Mouse (Mus musculus) neural tube, embryonic 13.5 days (tissue): ENCODE measurements at regions not wholly inside any gene's neighbourhood (a gene's known extent, or its start where the extent isn't known, plus 50 kb on each side); places are given as distances from the start of the nearest gene placed in this dataset.
A peak's percentile ranks its signal among the peaks of the same experiment; 100 is the strongest.

ENCODE experiments used
- ATAC-seq: fragments of 200-750 bp; cut with Nextera tagmentation; 2 replicates; pipeline ENCODE4 v1.8.0; 2017; ENCODE audit warnings: low read depth, mild to moderate bottlenecking, moderate TSS enrichment, moderate library complexity
- H3K27ac ChIP-seq: fragments of 300-500 bp; sonication (generic); replicated peaks from 2 replicates; pipeline ENCODE4 v1.5.1; 2015; ENCODE audit warnings: moderate library complexity, mild to moderate bottlenecking, inconsistent platforms
- H3K27me3 ChIP-seq: fragments of 300-500 bp; sonication (generic); 2 replicates; pipeline ENCODE4 v1.6.1; 2015; ENCODE audit warnings: mild to moderate bottlenecking, inconsistent platforms
- H3K36me3 ChIP-seq: fragments of 300-500 bp; sonication (generic); 2 replicates; pipeline ENCODE4 v1.6.1; 2015; ENCODE audit warnings: mild to moderate bottlenecking, inconsistent platforms
- H3K4me1 ChIP-seq: fragments of 300-500 bp; sonication (generic); replicated peaks from 2 replicates; pipeline ENCODE4 v1.6.1; 2015; ENCODE audit warnings: inconsistent platforms
- H3K4me2 ChIP-seq: fragments of 300-500 bp; sonication (generic); 2 replicates; pipeline ENCODE4 v1.6.1; 2015; ENCODE audit warnings: inconsistent platforms, mild to moderate bottlenecking, moderate library complexity
- H3K4me3 ChIP-seq: fragments of 300-500 bp; sonication (generic); 2 replicates; pipeline ENCODE4 v1.5.1; 2015; ENCODE audit warnings: mild to moderate bottlenecking, inconsistent platforms
- H3K9ac ChIP-seq: fragments of 300-500 bp; sonication (generic); 2 replicates; pipeline ENCODE4 v1.6.1; 2015; ENCODE audit warnings: moderate library complexity, mild to moderate bottlenecking, inconsistent platforms
- H3K9me3 ChIP-seq: fragments of 300-500 bp; sonication (generic); 2 replicates; pipeline ENCODE4 v1.6.1; 2016; ENCODE audit warnings: inconsistent platforms
- WGBS: fragments of 180-500 bp; shearing (Covaris S2); methylation state at CpG from one replicate; pipeline ENCODE4 v1.1.7; 2015; 5-methylcytosine and 5-hydroxymethylcytosine counted together

GRCm38 (mm10) chr1:137846857-137847256, 328.7 kb downstream of the Ptprc start:
- H3K4me2 ChIP-seq, result no peak overlapping the region
- H3K36me3 ChIP-seq, result no peaks in the 10 kb centered on the region
- H3K27ac ChIP-seq, result no peak overlapping the region
- H3K27me3 ChIP-seq, result no peaks in the 10 kb centered on the region
- no peak overlapping the region for H3K4me3 ChIP-seq
- no peaks in the 10 kb centered on the region for H3K9me3 ChIP-seq
- WGBS, result 56% methylated on average over 1 of the region's 1 CpGs
- no peaks in the 10 kb centered on the region for H3K4me1 ChIP-seq
- no peak overlapping the region for H3K9ac ChIP-seq
- no peak for ATAC-seq

GRCm38 (mm10) chr1:137840531-137840930, 335.0 kb downstream of the Ptprc start:
- no peak for ATAC-seq
- Histone ChIP-seq H3K4me3 (no peak overlapping the region), H3K9me3 (no peaks in the 10 kb centered on the region), H3K27ac (no peak overlapping the region), H3K9ac (no peak overlapping the region), H3K36me3 (no peaks in the 10 kb centered on the region), H3K4me2 (no peak overlapping the region), H3K27me3 (no peaks in the 10 kb centered on the region), H3K4me1 (peaks cover 11% of the 10 kb centered on the region)

DNA sequence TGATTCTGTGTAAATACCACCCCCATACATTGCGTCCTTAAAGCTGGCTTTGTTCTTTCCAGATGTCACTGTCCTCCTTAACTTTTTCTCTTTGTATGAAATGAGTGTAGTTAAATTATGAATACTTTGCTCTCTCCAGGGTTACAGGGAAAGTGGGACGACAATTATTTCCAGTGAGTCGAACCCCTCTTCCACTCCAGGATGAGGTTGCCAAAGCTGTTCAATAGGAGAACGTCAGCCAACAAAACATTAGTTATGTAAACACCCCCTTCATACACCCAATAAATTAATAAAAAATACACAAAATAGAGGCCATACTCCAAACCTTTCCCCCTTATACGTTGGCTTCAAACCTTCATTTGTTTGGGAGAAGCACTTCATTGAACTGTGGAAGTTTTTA, 335.8 kb downstream of the Ptprc start:
- Histone ChIP-seq H3K27me3 (no peaks in the 10 kb centered on the region), H3K4me3 (no peak overlapping the region), H3K9me3 (no peaks in the 10 kb centered on the region), H3K9ac (no peak overlapping the region), H3K27ac (no peak overlapping the region), H3K36me3 (no peaks in the 10 kb centered on the region), H3K4me2 (no peak overlapping the region), H3K4me1 (peaks cover 11% of the 10 kb centered on the region)
- no peak for ATAC-seq
- WGBS, result 33% methylated on average over 5 of the region's 5 CpGs

DNA sequence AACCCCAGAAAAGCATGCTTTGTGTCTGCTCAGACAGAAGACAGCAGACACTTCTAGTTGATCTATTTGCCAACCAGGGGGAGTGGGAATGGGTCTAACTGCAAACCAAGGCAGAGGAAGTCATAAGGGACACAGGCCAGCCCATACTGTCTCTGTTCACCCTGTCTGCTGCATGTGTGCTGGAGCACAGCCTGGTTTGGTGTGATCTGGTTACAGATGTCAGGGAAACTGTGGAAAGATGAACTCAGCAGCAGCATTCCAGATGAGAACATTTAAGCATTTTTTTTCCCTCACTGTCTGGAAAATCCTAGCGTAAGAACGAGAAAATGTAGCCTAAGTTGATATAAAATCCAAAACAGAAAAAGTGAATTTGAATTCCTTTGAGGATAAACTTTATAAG, 336.2 kb downstream of the Ptprc start:
- WGBS, result 62% methylated on average over 2 of the region's 2 CpGs
- no peaks in the 10 kb centered on the region for H3K27me3 ChIP-seq
- no peaks in the 10 kb centered on the region for H3K36me3 ChIP-seq
- peaks cover 11% of the 10 kb centered on the region for H3K4me1 ChIP-seq
- ATAC-seq, result no peak
- no peak overlapping the region for H3K27ac ChIP-seq
- H3K4me3 ChIP-seq, result no peak overlapping the region
- H3K4me2 ChIP-seq, result no peak overlapping the region
- no peaks in the 10 kb centered on the region for H3K9me3 ChIP-seq
- H3K9ac ChIP-seq, result no peak overlapping the region

GRCm38 (mm10) chr1:137838357-137838756, 337.2 kb downstream of the Ptprc start:
- no peak overlapping the region for H3K9ac ChIP-seq
- no peak overlapping the region for H3K27ac ChIP-seq
- H3K9me3 ChIP-seq, result no peaks in the 10 kb centered on the region
- H3K27me3 ChIP-seq, result no peaks in the 10 kb centered on the region
- H3K4me2 ChIP-seq, result 0 out of 2 replicates have a peak overlapping the region, but pooled peaks have one; percentile 13
- 19% methylated on average over 8 of the region's 8 CpGs for WGBS
- no peaks in the 10 kb centered on the region for H3K36me3 ChIP-seq
- peaks cover 11% of the 10 kb centered on the region for H3K4me1 ChIP-seq
- no peak overlapping the region for H3K4me3 ChIP-seq
- no peak for ATAC-seq

- no peak overlapping the region for H3K4me3 ChIP-seq
- H3K27me3 ChIP-seq, result no peaks in the 10 kb centered on the region
- H3K9ac ChIP-seq, result no peak overlapping the region
- H3K9me3 ChIP-seq, result no peaks in the 10 kb centered on the region
- peaks cover 5% of the 10 kb centered on the region for H3K4me1 ChIP-seq
- no peak overlapping the region for H3K27ac ChIP-seq
- WGBS, result 76% methylated on average over 3 of the region's 3 CpGs
- no peak for ATAC-seq
- no peaks in the 10 kb centered on the region for H3K36me3 ChIP-seq
- no peak overlapping the region for H3K4me2 ChIP-seq
Measured at GRCm38 (mm10) chr1:137833535-137833934, 342.0 kb downstream of the Ptprc start.

- H3K4me1 ChIP-seq, result no peaks in the 10 kb centered on the region
- H3K9me3 ChIP-seq, result no peaks in the 10 kb centered on the region
- H3K9ac ChIP-seq, result no peak overlapping the region
- no peak overlapping the region for H3K4me3 ChIP-seq
- H3K4me2 ChIP-seq, result no peak overlapping the region
- H3K36me3 ChIP-seq, result no peaks in the 10 kb centered on the region
- 85% methylated on average over 4 of the region's 4 CpGs for WGBS
- no peak overlapping the region for H3K27ac ChIP-seq
- no peak for ATAC-seq
- H3K27me3 ChIP-seq, result no peaks in the 10 kb centered on the region
Measured at GRCm38 (mm10) chr1:137831284-137831683, 344.2 kb downstream of the Ptprc start.

DNA sequence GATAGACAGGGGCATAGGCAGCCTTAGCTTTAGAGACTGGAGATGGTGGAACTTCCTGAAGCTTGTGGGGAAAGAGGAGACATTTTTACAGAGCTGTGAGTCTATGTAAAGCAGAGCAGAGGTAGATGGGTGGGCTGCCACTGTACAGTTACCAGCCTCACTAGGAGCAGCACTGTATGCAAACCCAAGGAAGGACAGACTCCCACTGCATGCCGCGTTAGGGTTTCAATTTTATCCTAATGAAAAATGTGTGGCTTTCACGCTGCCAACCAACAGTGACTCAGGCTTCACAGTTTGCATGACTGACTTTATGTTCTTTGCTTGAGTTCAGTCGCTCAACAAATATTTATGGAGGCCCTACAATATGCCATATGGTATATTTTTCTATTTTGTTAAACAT, 348.1 kb downstream of the Ptprc start:
- no peak overlapping the region for H3K4me2 ChIP-seq
- no peaks in the 10 kb centered on the region for H3K27me3 ChIP-seq
- H3K4me3 ChIP-seq, result no peak overlapping the region
- no peaks in the 10 kb centered on the region for H3K36me3 ChIP-seq
- no peak for ATAC-seq
- WGBS, result 81% methylated on average over 4 of the region's 4 CpGs
- no peak overlapping the region for H3K27ac ChIP-seq
- no peaks in the 10 kb centered on the region for H3K9me3 ChIP-seq
- no peaks in the 10 kb centered on the region for H3K4me1 ChIP-seq
- no peak overlapping the region for H3K9ac ChIP-seq

DNA sequence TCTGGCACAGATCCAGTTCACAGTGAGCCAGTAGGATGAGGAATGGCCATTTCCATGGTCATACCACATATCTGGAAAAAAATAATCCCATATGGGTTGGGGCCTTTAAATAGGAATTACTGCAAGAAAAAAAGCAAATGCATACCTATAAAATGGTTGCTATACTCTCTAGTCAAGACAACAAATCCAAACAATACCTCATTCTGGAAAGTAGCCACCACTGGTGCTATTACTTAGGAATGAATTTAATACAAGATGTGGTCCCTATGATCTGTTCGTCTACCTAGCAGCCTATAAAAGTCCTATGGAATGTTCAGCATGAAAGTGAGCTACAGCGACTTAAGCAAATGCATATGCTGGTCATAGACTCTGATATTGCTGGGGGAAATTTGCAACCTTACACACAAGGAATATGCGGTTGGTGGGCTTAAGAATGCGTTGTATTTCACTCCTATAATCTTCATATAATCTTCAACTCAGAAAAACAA, 360.1 kb downstream of the Ptprc start:
- Histone ChIP-seq H3K9ac (no peak overlapping the region), H3K4me1 (0 out of 2 replicates have a peak, but pooled peaks cover 4% of the 10 kb centered on the region), H3K27ac (no peak overlapping the region), H3K4me2 (no peak overlapping the region), H3K27me3 (no peaks in the 10 kb centered on the region), H3K36me3 (no peaks in the 10 kb centered on the region), H3K4me3 (no peak overlapping the region), H3K9me3 (no peaks in the 10 kb centered on the region)
- no peak for ATAC-seq
- WGBS, result 91% methylated on average over 4 of the region's 4 CpGs

DNA sequence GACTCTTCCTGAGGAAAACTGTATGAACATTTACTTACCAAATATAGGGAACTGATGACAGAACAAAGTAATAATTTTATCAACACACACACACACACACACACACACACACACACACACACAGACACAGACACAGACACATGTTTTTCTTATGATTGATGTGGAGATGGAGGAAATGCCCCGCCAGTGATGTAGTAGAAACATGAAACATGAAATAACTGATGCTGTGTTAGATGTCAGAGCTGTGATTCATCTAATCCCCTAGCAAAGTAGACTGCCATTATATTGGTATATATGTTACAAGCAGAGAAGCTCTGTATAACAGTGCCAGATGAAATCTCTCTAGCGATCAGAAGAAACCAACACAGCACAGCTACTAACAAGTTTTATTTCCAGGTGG, 361.0 kb downstream of the Ptprc start:
- H3K27me3 ChIP-seq, result no peaks in the 10 kb centered on the region
- H3K36me3 ChIP-seq, result no peaks in the 10 kb centered on the region
- H3K4me1 ChIP-seq, result 0 out of 2 replicates have a peak, but pooled peaks cover 4% of the 10 kb centered on the region
- WGBS, result 85% methylated on average over 2 of the region's 2 CpGs
- no peak overlapping the region for H3K9ac ChIP-seq
- H3K27ac ChIP-seq, result no peak overlapping the region
- H3K4me2 ChIP-seq, result no peak overlapping the region
- H3K4me3 ChIP-seq, result no peak overlapping the region
- no peaks in the 10 kb centered on the region for H3K9me3 ChIP-seq
- ATAC-seq, result no peak

GRCm38 (mm10) chr1:137813716-137814115, 361.8 kb downstream of the Ptprc start:
- H3K9me3 ChIP-seq, result no peaks in the 10 kb centered on the region
- no peak overlapping the region for H3K4me2 ChIP-seq
- WGBS, result 14% methylated on average over 1 of the region's 1 CpGs
- H3K27ac ChIP-seq, result no peak overlapping the region
- 0 out of 2 replicates have a peak, but pooled peaks cover 4% of the 10 kb centered on the region for H3K4me1 ChIP-seq
- no peak overlapping the region for H3K9ac ChIP-seq
- no peak for ATAC-seq
- H3K36me3 ChIP-seq, result no peaks in the 10 kb centered on the region
- H3K4me3 ChIP-seq, result no peak overlapping the region
- H3K27me3 ChIP-seq, result no peaks in the 10 kb centered on the region

- H3K9me3 ChIP-seq, result no peaks in the 10 kb centered on the region
- no peak overlapping the region for H3K27ac ChIP-seq
- H3K27me3 ChIP-seq, result no peaks in the 10 kb centered on the region
- no peak for ATAC-seq
- H3K9ac ChIP-seq, result no peak overlapping the region
- WGBS, result 86% methylated on average over 4 of the region's 4 CpGs
- 0 out of 2 replicates have a peak, but pooled peaks cover 4% of the 10 kb centered on the region for H3K4me1 ChIP-seq
- H3K4me3 ChIP-seq, result no peak overlapping the region
- H3K4me2 ChIP-seq, result no peak overlapping the region
- H3K36me3 ChIP-seq, result no peaks in the 10 kb centered on the region
Measured at GRCm38 (mm10) chr1:137811981-137812380, 363.5 kb downstream of the Ptprc start.

DNA sequence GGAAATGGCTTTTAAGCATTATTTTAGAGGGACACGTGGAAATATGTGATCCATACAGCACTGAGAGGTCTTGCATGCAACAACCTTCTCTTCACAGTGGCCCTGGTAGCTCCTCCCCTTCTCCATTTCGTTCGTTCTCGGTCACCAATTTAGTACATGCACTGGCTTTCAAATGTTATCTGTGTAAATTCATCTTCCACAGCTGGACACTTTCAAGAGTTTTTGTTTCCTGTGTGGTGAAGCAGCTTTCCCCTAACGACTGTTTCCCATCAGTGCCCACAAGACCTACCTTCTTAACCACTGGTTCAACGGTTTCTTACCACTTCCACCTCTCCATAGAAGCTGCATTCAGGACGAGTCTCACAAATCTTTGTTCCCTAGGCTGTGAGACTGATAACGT, 368.8 kb downstream of the Ptprc start:
- Histone ChIP-seq H3K4me2 (no peak overlapping the region), H3K9ac (no peak overlapping the region), H3K27ac (no peak overlapping the region), H3K4me3 (no peak overlapping the region), H3K36me3 (no peaks in the 10 kb centered on the region), H3K4me1 (no peaks in the 10 kb centered on the region), H3K27me3 (no peaks in the 10 kb centered on the region), H3K9me3 (no peaks in the 10 kb centered on the region)
- ATAC-seq, result no peak
- WGBS, result 81% methylated on average over 8 of the region's 8 CpGs
